Mouse (Mus musculus) cerebellum, postnatal 36 days (tissue): ENCODE data around the gene Palm.

Experiments
- DNase-seq, 2 experiments: peaks; one replicate each; pipeline ENCODE4 v3.0.0; 2021 to 2022; ENCODE audit warnings: mixed read lengths in 2 of 2

The Palm gene

DNA sequence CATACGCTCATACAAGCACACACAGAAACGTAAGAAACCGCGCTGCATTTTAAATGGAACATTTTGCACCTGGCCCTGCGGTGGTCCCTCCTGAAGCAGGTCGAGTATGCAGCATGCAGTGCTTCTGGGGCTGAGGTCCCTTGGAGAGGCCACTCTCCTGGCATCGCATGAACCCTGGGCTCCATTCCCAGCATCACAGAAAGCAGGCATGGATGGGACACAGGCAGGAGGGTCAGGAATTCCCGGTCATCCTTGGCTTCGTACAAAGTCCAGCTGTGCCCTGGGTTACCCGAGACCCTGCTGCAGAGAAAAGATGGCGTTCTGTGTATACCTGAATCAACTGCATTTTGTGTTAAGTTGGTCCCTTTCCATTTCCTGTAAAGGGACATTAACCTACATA, 7.1 kb downstream of the Palm start:
- no peak for DNase-seq

DNA sequence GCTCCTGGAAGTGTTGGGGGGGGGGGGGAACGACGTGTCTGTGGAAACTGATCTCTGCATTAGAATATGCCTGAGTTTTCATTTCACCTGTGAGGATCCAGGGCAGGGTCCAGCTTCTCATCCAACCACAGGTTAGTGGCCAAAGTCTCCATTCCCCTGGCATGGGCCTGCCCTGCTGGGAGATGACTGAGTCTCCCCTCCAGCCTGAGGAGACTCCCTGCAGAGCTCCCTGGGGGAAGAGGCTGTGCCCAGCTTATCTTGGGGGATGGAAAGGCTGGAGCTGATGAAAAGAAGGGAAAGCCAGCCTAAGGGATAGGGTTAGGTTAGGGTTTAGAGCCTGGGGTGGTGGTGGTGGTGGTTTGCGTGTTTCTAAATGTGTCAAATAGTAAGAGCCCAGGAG, 8.5 kb downstream of the Palm start:
- no peak for DNase-seq

DNA sequence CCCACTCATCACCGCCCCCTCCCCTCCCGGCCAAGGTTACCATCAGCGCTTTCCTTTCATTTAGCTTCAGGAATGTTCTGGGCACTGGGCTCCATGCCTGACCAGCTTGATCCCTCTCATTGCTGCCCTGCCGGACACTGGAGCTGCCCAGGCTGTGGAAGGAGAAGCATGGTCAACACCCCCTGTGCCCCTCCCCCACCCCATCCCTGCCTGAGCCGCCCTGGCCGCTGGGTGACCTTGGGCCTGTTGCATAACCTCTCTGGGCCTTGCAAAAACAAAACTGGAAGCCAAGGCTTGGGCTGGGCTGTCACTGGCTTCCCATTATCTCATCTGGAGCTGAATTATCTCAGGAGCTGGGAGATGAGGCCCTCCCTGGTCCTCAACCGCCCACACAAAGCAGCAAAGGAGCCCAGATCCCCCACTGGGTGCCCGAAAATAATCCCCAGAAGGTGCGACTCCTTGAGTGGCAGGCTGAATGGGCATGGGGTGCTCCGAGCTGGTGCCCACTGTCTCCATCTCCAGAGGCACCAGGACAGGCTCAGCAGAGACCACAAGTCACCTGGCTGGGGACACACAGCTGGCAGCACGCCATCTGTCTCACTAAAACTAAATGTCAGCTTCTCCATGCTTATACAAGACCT, 9.1 kb downstream of the Palm start:
- peak; percentile 33 to 35 for DNase-seq

DNA sequence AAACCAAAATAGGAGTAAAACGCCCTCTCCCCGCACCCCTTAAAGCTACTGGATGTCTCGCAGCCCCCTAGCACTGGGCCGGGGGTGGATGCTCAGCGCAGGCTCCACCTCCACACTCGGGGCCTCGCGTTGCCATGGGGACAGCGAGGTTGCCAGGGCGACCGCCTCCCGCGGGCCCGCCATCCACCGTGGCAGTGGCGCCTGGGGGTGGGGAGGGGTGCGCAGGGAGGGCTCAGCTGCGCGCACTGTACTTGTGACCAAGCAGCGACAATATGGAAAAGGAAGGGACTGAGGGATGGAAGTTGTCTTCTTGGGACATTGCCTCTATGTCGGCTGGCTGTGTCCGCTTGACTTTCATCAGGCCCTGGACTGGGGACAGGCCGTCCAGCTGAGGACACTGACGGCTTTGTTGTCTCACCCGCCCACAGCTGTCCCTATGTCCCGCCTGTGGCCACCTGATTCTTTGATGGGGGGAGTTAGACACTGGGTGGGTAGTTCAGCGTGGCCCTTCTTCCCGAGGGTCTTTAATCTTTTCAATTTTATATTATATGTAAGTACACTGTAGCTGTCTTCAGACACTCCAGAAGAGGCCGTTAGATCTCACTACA, 10.4 kb downstream of the Palm start:
- DNase-seq: peak; percentile 55 to 69

DNA sequence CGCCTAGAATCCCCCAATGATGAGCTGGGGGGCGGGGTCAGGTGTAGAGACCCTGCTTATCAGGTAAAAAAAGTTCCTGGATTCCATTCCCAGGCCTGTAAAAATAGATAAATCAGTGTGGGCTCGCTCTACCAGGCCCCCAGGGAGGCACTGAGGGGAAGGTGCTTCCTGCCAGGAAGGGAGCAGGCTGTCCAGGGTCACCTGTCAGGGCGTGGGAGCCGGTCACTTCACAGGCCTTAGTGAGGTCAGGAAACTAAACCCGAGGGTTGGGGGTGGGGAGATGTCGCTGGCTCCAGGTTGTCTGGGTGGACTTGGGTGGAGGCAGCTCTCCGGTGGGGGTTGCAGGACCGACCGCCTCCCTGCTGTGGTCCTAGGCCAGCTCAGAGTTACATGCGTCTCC, 12.3 kb downstream of the Palm start:
- no peak for DNase-seq

DNA sequence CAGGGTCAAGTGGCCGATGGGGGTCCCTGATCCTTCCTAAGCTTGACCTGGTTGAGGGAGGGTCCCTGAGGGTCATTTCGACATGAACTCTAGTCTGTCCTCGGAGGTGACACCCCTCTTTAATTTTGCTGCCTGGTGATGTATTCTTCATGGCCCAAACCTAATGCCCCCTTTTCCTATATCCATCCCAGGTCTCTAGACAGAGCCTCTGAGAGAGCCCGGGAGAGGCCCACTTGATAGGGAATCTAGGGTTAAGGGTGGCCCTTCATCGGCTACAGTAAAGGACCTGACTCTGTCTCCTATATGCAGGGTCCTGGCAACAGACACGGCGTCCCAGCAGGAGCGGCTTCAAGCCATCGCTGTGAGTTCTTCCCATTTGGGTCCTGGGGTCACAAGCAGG, 13.0 kb downstream of the Palm start:
- DNase-seq: no peak

DNA sequence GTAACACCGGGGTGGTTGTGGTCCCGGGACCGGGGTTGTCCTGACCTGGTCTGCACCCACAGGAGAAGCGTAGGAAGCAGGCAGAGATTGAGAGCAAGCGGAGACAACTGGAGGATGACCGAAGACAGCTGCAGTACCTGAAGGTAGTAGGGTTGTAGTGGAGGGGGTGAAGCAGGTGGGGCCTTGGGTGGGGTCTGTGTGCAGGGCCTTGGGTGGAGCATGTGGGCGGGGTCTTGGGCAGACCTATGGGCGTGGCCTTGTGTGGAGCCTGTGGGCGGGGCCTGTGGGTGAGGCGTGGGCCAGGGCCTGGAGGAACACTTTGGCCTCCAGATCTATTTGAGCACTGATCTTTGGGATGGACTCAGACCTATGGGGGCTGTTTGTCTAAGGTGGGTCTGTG, 13.6 kb downstream of the Palm start:
- DNase-seq: no peak

DNA sequence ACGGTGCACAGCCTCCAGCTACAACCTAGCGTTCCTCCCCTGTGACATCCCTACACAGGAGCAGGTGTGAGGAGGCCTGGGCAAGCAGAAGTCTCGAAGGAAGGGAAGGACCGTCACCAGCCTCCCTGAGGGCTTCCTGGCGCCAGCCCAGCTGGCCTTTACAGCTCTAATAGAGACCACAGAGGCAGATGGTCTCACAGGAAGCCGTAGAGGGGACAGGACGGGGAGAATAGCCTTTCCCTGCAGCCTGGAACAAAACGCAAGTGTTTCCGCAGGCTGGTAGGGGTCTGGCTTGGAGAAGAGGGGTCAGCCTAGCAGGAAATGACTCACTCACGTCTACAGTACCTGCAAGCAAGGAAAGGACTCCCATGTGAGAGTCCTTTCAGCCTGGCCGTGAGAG, 14.5 kb downstream of the Palm start:
- peak; percentile 54 to 62 for DNase-seq

DNA sequence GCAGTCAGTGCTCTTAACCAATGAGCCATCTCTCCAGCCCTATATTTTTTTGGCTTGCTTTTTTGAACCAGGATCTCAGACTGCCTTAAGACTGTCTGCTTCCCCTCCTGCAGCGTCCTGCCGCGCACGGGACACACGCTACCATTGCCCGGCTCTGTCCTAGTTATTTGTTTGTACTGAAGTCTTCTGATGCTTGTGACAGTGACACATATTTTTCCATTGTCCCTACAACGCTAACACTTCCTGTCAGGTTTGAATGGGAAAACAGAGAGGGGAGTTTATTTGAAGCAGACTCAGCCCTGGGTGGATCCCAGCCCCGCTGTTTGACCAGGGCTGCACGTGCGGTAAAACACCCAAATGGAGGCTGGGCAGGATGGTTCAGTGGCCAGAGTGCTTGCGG, 15.4 kb downstream of the Palm start:
- DNase-seq: no peak

DNA sequence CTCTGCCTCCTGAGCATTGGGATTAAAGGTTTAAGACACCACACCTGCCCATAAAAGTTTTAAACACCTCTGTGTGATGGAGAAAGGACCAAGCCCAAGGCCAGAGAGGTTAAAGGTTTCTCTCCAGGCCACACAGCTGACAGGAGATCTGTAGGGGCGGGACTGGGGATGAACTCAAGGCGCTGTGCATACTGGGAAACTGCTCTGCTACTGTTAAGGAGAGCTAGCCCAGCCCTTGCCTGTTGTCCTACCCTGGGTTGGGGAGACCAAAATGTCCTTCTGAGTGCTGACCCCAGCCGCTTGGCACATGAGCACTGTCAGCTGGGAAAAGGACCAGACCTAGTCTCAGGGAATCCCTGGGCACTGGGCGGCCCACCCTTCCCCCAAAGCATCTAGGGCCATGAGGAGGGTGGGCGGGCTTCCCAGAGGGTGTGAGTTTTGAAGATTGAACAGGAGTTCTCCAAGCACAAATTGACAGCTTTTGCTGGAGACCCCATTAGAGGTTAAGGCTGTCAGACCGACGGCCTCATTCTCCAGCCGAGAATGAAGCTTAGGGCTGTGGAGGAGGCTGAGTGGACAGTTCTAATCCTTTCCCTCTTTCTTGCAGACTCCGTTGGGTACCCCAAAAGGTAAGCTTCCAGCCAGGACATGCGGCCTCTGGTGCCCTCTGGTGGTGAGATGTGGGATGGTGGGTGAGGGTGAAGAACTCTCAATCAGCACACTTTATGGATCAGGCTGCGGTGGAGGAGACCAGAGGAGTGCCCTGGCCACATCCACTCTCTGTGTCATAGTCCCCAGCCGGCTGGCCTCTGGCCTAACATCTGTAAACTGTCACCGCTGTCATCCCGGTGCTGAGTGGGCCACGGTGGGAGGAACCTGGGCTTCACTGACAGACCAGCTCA, 18.6 kb downstream of the Palm start:
- DNase-seq: peak; percentile 90 to 92

DNA sequence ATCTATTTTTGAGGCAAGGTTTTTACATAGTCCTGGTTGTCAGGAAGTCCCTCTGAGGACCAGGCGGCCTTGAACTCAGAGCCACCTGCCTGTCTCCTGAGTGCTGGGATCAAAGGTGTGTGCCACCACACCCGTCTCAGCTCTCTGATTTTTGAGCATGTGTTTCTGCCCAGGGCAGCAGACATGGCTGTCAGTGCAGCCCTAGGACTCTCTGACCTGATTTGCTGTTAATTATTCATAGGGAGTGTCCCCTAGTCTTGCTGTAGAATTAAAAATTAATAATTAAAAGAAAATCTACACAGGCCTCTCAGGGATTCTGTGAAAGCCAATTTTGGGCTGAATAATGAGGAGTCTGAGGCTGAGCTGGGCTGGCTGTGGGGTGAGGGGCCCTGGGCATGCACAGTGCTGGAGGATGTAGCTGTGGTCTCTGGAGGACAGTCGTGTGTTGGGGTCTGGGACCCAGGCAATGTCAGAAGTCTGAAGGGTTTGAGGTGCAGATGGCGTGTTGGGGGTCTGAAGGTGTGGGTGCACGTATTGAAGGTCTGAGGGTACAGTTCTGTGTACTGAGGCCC, 21.0 kb downstream of the Palm start:
- DNase-seq: no peak

DNA sequence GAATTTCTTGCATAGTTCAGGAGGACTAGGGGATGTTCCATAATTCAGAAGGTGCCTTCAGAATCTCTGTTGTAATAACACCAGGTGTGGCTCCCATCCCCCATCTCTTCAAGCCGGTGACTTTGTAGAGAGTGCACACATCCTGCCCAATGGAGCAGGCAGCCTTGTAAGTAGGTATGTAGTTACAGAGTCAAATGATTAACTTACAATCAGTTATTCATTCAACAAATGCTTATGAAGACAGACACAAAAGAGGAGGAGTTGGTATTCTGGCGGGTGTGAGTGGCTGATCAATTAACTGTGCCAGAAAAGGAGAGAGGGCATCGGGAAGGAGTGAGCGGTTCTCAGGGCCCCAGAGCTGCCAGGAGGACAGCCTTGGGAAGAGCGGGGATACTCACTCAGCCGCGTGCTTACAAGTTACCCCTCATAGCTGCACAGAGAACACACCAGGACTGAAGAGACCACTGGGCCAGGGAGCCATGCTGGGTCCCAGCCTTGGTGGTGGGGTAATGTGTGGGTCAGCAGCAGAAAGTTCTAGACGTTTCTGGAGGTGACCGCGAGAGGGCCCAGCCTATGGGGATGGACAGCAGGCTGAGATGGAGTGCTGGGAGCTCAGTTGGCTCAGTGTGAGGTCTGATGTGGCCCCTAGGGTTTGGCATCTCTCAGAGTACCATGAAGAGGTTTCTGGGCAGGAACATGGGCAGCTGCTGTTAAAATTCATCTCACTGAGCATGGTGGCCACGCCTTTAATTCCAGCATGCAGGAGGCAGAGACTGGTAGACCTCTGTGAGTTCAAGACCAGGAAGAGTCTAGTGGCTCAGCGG, 22.5 kb downstream of the Palm start:
- no peak for DNase-seq

DNA sequence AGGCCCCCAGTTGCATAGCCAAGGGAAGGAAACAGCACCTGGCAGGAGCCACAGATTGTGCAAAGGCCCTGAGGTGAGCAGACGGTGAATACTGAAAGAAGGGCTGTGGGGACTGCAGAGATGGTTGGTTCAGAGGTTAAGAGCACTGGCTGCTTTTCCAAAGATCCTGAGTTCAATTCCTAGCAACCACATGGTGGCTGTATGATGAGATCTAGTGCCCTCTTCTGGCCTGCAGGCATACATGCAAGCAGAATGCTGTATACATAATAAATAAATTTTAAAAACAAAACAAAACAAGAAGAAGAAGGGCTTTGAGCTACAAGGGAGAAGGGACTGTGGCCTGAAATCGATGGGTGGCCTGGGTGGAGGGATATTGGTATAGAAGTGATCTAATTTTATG, 23.7 kb downstream of the Palm start:
- DNase-seq: no peak

DNA sequence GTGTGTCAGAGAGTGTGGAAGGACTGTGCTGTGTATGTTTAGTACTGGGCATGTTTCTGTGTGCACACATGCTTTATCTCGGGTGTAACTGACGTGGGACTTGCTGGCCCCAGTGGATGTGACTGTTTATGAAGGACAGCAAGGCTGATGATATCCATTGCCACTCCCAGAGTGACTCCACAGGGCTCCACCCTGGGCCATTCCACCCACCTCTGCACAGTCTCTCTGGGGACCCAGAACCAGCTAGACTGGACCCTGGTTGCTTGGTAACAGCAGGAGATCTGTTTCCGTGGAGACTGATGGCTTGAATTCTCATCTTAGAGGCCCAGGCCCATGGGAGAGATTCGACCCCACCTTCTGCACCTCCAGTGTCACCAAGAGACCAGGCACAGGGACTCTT, 24.9 kb downstream of the Palm start:
- no peak for DNase-seq

DNA sequence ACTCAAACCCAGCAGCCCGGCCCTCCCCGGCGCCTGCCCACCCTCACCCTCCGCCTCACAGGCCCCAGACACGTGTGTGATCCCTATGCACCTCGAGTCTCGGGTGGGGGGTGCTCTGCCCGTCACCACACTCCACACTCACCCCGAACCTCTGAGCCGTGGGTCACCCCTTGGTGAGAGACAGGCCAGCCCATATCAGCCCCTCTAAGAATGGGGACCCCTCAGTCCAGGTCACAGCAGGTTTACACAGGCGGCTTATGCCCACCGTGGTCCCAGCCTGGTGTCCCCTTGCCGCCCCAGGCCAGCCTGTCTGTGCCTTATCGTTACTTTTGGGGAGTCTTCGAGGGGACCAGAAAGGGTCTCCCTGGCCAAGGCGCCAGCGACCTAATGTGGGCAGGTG, 26.2 kb downstream of the Palm start:
- no peak for DNase-seq

DNA sequence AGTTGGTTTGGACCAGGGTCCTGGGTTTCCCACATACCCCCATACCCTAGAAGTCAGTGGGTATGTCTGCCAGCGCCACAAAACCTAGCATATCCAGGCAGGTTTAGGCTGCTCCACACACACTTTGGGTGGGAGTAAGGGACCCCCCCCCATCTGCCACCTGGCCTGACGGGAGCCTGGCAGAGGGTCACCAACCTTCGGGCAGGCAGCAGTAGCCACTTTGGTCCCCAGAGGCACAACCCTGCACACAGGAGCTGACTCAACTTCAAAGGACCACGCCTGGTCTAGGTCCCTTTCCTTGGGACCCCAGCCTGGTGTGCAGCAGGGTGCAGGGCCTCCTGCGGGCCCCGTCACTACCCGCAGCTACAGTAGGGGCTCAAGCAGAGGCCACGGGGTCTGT, 26.9 kb downstream of the Palm start:
- DNase-seq: no peak

DNA sequence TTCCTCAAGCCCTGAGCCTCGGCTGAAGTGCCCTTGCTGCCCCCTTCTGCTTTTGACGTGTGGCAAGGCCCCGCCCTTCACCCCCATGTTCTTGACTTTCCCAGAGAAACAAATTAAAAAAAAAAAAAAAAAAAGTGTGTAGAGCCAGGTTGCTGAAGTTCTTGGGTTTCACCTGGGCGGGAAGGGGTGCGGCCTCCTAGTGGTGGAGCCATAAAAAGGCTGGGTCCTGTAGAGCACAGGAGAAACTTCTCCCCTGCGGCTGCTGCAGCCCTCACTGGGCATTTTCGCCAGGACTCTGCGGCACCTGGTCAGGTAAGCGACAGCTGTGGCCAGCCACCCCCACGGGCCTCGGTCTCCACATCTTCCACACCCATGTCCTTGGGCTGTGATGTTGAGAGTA, 27.4 kb downstream of the Palm start, which contains the start of gene Misp:
Gene Misp (plus strand): TSS at position 208 of the 400 bp plus-strand sequence.
- no peak for DNase-seq

DNA sequence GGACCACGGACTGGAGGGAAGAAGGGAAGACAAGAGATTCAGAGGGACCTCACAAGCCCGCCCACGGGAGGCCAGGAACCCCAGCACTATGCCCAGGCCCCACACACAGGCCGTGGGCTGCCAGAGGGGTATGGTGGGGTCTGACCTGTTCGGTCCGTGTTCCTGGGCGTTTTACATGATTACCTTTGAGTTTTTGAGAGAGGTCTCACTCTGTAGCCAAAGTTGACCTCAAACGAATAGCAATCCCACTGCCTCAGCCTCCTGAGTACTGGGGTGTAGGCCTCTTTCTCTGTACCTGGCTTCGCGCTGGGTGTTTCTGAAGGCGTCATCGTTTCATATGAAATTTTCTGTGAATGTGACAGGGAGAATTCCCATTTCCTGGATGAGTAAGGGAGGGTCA, 28.4 kb downstream of the Palm start:
- DNase-seq: no peak

DNA sequence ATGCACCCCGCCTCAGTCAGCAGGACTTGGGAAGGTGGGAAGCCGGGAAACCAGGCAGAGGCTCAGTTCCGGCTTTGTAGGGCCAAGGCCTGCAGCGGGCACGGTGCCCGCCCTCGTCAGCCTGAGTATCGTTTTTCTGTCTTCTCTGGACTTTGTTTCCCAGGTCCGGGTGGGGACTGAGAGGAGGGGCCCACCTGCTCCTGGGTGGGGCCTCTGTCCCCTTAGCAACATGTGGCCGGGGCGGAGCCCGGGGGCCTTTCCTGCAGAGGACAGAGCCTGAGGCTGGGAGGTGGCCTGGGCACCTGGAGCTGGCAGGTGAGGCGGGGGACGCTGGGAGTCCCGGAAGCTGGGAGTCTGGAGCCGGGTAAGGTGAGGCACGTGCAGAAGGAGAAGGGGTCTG, 29.0 kb downstream of the Palm start:
- DNase-seq: no peak

DNA sequence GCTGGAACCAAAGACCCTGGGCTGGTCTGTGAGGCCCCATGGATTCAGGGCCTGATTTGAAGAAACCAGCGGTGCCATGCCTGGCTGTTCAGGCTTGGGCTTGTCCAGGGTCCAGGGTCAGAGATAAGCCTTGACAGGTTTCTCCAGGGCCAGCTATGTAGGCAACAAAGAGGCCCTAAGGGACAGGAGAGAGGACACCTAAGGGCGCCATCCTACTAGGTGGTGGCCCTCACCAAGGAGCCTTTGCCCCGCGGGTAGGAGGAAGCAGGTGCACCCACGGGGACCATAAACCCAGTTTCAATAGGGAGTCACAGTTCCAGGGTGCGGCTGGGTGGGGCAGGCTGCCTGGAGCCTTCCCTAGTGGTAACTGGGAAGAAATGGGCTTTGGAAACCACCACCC, 29.6 kb downstream of the Palm start:
- no peak for DNase-seq

DNA sequence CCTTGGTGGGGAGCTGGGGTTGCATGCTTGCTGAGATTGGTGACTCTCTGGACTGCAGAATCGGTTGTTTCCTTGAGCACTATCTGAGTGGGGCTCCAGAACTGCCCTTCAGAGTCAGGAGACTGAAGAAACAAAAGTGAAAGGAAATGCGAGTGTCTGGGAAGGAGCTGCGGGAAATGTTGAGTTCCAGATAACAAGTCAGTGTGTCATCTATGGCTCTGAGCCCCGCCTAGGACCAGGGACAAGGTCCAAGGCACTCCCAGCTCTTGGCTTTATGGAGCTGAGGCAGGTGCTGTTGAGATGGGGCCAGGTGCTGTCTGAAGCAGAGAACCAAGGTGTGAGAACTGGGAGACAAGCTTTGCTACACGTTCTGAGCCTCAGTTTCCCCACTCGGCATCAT, 31.0 kb downstream of the Palm start:
- no peak for DNase-seq

DNA sequence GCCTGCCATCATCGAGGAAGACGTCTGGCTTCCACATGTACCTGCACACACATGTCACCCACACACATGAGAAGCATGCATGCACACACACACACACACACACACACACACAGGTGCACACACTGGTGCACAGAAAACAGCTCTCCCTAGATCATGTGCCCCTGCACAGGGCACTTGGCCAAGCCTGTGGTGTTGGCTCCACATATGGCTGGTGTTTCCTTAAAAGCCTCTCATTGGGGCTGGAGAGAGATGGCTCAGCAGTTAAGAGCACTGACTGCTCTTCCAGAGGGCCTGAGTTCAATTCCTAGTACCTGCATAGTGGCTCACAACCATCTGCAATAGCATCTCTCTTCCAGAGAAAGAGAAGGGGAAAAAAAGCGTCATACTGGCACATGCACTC, 38.2 kb downstream of the Palm start:
- no peak for DNase-seq
